Mouse (Mus musculus): Measurements from ENCODE around the gene Dhx34.
"Not testable (repeated sequence)": the region's sequence is repeated elsewhere in the genome, so short reads cannot be mapped to it uniquely, and the experiment has no call there.

Gene Dhx34

DNA sequence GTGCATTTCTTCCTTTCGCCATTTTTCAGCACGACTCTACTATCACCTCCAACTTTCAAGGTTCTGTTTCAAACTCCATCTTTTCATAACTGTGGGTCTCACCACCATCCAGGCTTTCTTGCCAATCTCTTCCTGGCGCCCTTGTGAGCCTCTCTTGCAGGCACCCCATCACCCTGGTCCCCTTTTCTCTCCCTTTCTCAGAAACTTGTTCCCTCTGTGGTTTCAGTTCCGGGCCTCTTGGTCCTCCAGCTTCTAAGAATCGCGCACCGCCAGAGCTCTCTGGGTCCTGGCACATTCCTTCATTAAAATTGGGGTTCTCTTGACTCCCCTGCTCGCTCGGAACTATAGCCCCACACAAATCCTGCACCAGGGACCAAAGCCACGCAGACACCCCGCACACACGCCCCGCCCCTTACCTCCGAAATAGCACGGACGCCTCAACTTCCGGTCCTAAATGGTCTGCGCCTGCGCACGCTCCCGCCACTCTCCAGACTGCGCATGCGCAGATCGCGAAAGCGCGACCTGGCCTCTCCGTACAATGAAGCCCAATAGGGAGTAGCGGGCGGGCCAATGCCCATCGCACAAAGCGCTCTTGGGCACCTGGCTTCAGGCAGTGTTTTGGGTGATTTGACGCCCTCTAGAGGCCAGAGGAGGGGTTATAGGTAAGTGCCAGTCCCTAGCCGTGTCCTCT lies at the start of gene Dhx34:
TSS of gene Dhx34 (minus strand) at position 456 of the 691 bp plus-strand sequence.
- DNase-seq (ENCODE audit: low spot score) = peak; percentile 97

DNA sequence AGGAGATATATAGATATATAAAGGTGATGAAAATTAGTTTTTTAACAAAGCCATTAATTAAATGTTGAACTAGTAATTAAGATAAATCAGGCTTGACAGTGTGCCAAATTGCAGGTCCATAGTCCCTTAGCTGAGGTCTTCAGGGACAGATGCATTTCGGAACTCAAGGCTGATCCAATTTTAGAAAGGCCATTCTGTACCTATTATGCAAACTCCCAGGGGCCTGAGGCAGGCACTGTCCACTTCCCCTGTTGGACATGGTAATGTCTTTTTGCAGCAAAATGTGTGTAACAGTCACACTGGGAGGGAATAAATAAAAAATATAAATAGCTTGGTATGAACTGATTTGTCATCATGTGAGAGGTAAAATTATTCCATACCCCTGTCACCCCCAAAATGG lies 49.3 kb upstream of the Dhx34 start:
- DNase-seq (ENCODE audit: low spot score) = no peak

DNA sequence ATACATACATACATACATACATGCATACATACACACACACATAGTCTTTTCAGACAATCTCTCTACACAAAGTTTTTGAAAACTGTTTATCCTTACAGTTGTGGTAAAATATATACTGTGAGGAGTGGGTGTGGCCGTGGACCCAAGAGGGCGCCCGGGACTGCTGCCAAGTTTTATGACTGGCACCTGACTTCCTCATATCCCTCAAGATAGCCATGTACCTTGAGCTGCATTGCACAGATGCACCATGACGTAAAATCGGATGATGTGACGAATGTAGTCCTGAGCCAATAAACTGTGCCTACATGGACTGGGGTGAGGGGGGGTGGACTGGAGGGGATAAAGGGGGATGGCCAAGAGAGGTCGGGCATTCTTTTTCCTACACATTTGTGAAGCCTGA lies 44.8 kb upstream of the Dhx34 start:
- not testable (repeated sequence) for DNase-seq (ENCODE audit: low spot score)

DNA sequence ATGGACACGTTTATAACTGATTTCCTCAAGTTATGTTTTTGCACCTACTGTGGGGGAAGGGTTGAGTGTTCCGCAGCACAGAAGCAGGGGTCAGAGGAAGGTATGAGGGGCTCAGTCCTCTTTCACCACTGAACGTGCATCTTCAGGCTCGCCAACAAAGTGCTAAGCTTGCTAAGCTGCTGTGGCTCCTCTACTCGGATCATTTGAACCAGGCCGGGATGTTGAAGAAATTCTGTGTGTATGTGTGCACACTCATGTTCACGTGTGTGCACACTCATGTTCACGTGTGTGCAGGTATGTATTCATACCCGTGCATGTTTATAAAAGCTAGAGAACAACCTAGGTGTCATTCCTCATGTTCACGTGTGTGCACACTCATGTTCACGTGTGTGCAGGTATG lies 44.0 kb upstream of the Dhx34 start:
- no peak for DNase-seq (ENCODE audit: low spot score)

DNA sequence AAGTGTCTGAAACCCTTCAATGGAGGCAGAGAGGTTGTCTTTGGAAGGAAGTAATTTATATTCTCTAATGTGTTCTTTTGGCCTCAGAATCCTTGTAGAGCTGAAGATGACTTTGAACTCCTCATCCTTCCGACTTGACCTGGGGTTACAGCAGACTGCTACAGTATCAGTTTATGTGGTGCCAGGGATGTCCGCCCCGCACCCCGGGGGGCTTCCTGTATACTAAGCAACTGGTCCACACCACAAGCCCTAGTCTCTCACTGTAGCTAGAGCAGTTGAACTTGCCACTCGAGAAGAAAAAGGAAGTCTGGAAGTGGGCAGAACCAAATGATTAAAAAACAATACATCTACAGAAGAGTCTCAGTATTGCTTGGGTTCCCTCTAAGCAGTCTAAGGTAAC lies 42.0 kb upstream of the Dhx34 start:
- DNase-seq (ENCODE audit: low spot score) = no peak

DNA sequence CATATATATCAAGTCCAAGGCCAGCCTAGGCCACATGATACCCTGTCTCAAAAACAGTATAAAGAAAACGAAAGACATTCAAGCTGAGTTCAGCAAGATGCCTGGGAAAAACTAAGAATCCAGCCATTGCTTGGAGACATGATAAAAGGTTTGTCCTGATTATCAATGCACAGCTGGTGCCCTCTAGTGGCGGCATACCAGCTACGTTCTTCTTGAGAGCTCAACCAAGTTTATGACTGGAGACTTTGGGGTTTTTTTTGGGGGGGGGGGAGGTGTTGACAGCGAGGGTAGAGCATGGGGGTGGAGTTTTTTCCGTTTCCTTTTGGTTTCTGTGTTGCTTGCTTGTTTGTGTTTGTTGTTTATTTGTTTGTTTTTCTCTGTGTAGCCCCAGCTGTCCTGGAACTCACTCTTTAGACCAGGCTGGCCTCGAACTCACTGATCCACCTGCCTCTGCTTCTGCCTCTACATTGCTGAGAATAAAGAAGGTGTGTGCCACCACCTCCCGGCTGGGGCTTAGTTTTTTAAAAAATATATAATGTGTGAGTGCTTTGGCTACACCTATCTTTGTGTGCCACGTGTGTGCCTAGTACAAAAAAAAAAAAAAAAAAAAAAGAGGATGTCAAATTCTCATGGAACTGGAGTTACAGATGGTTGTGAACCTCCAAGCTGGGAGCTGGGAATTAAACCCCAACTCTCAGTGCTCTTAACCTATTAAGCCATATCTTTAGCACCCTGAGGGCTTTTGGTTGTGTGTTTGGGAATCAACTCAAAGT lies 41.4 kb upstream of the Dhx34 start:
- DNase-seq (ENCODE audit: low spot score) = peak; percentile 89

DNA sequence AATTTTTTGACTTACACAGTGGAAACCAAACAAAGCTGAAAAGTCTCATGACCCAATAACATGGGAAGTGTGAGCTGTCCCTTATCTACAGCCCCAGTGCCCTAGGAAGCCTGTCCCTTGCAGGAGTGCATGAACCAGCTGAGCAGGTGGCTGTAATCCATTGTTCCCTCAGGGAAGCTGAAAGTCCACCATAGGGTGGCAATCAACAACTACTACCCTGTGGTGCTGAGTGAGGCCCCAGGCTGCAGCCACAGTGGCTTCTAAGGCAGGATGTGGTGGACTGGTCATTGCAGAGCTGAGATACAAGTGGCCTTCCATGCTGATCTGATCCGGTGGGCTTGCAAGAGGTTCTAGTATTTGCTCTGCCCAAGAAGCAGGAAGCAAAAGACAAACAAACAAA lies 39.3 kb upstream of the Dhx34 start:
- no peak for DNase-seq (ENCODE audit: low spot score)

DNA sequence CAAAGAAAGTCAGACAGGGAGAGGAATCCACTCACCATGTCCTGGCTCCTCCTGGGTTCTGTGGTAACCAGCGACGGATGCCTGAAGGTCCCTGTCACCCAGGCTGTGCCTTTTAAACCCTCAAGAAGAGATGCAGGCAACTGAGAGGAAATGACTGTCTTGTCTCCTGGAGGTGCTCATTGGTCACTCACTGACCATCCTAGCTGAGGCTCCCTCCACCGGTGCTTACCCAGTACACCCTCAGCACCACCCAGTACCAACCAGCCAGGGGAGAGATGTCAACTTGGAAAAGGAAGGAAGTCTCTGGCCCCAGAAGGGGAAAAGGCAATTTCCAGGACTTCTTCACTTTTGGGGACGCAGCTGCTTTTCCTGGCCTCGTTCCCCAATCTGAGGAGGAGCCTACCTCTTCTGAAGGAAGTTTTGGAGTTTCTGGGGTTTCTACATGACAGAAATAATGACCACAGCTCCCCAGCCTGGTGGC lies 37.3 kb upstream of the Dhx34 start, which contains the start of gene C5ar1:
TSS of gene C5ar1 (minus strand) at position 431 of the 481 bp plus-strand sequence.
- no peak for DNase-seq (ENCODE audit: low spot score)

DNA sequence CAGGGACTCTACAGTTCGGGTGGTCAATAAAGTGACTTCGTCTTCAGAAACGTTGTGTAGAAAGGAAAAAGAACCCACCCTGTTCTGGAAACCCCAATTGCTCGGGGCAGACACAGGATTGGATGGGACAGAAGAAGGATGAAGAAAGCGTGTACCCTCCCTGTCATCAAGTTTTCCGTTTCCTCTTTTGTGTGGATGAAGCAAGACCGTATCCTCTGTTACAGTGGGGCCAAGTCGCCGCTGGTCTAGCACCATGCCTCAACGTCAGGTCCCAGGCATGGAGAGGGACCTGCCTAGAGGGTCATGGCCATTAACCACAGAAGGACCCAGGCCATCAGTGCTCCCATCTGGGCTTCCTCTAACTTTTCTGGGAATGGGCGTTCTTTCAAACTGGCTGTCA lies 36.0 kb upstream of the Dhx34 start:
- DNase-seq (ENCODE audit: low spot score) = no peak

DNA sequence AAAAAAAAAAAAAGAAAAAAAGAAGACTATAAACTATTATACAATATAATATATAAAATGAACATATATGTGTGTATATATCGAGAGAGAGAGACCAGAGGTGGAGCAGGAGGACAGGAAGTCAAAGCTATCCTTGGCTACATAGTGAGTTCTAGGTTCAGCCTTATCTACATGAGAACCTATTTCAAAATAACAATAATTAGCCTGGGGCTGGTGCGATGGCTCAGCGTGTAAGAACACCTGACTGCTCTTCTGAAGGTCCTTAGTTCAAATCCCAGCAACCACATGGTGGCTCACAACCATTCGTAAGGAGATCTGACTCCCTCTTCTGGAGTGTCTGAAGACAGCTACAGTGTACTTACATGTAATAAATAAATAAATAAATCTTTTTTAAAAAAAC lies 34.1 kb upstream of the Dhx34 start:
- not testable (repeated sequence) for DNase-seq (ENCODE audit: low spot score)

DNA sequence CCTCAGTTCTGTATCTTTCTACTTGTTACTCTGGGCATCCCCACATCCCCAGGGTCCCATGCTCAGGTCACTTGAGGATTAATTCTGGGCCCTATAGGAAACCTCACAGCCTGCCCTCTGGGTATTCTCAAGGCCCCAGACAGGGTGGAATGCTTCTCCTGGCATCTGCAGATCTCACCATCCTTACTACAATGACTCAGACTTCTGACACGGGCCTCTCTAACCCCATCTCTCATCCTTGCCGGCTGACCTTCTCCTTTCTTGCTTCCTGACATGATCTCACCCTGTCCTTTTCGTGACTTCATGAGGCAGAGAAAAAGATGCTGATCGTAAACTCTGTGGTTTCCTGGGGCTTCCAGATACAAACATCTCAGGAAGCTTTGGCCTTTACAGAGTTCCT lies 32.4 kb upstream of the Dhx34 start:
- no peak for DNase-seq (ENCODE audit: low spot score)

DNA sequence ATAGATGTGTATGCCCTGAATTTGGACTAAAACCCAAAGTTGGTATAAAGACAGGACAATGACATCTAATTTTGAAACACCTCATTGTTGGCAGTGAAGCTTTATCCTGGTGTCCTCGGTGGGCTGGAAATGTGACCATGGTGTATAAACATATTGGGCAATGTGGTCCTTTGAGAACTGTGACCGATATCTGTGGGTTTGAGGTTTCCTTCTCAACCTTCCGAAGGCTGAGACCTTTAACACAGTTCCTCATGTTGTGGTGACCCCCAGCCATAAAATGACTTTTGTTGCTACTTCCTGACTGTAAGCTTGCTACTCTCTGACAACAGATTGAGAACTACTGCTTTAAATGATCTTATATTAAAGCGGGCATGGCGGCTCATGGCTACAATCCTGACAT lies 28.9 kb upstream of the Dhx34 start:
- DNase-seq (ENCODE audit: low spot score) = no peak

DNA sequence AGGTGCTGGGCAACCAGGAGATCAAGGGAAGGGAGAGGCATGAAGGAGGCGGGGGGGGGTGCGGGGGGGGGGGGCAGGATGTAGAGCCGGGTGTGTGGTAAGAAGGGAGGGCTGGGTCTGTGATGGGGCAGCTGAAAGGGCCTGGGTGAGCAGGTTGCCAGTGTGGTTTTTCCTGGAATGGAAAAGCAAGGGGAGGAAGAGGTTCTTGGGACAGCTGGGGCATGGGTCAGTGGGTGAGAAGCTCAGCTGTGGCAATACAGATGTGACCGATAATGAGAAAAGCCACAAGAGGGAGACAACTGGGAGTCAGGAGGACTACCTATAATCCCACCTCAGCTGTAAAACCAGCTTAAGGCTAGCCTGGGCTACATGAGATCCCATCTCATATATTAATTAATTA lies 24.1 kb upstream of the Dhx34 start:
- no peak for DNase-seq (ENCODE audit: low spot score)

DNA sequence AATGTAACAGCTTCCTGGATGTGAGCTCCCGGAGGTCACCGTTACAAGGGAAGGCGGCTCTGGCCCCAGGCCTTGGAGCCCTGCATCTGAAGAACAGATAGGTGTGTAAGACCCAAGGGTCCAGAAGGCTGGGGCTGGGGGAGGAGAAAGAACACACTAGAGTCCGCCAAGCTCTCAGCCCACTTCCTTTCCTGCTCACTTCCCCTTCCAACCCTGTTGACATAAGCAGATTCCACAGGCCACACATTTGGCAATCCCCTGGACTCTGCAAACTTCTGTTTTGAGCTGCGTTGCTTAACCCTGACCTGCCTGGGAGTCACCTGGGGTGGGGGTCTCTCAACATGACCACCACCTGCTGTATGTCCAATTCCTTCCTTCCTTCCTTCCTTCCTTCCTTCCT lies 22.2 kb upstream of the Dhx34 start, which contains the start of gene C5ar2:
TSS of gene C5ar2 (minus strand) at position 88 of the 400 bp plus-strand sequence.
- DNase-seq (ENCODE audit: low spot score) = no peak

DNA sequence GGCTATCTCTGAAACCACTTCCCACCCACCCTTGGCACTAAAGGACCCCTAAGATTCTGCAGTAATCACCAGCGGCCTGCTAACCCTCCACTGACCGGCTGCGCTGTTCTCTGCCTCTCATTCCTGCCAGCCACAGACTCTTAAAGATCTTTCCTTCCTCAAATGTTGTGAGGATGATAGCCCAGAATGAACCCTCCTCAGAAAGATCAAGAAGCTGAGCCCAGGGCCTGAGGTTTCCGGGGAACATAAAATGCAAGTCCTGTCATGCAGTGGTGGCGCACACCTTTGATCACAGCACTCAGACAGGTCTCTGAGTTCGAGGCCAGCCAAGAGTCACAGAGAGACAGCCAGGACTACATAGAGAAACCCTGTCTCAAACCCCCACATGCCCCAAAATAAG lies 20.4 kb upstream of the Dhx34 start:
- no peak for DNase-seq (ENCODE audit: low spot score)

DNA sequence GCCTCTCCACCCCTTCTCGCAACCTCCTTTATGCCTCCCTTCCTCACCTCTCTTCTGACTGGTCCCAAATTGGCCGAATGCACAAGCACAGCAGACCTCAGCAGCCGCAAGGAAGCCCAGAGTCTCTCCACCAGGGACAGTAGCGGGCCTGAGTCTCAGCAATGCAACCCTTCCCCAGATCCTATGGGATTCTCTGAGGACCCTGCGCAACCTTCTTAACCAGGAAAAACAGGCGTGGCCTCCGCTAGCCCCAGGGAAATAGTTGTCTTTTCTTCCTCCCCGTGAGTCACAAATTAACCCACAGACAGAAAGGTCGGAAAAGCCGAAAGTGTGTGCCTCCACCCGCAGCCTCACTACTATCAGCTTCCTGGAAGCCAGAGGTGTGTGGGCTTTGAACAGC lies 19.9 kb upstream of the Dhx34 start:
- DNase-seq (ENCODE audit: low spot score) = no peak

DNA sequence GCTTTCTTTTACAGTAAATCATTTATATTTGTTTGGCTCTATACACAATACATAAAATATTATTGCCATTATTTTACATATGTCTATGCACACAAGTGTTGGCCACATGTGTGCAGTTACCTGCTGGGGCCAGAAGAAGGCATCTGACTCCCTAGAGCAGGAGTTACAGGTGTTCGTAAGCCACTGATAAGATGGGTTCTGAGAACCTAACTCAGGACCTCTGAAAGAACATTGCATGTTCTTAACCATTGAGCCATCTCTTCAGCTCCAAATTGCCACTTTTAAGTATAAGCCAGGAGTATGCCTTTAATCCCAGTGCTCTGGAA lies 19.1 kb upstream of the Dhx34 start:
- DNase-seq (ENCODE audit: low spot score) = no peak

DNA sequence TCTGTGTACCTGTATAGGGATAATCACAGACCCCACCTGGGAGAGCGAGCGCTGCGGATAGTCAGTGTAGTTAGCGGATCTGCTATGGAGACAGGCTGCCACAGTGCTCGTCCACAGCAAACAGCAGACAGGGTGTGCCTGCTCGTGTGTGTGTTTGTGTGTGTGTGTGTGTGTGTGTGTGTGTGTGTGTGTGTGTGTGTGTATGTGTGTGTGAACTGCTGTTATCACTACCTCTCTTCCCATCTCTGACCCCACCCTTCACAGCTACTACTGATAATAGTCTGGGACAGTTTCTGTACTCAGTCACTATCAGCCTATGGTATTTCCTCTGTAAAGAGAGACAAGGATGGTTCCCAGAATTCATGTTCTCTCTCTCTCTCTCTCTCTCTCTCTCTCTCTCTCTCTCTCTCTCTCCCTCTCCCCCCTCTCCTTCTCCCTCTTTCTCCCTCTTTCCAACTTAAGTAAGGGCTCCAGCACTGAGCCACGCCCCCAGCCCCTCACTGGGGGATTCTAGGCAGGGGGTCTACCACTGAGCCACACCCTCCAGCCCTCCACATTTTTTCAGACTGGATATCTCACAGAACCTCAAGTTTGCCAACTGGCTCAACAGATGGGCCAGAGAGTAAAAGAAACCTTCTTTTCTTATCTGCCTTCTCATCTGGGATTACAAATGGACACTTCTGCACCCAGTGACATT lies 18.6 kb upstream of the Dhx34 start:
- DNase-seq (ENCODE audit: low spot score) = no peak

DNA sequence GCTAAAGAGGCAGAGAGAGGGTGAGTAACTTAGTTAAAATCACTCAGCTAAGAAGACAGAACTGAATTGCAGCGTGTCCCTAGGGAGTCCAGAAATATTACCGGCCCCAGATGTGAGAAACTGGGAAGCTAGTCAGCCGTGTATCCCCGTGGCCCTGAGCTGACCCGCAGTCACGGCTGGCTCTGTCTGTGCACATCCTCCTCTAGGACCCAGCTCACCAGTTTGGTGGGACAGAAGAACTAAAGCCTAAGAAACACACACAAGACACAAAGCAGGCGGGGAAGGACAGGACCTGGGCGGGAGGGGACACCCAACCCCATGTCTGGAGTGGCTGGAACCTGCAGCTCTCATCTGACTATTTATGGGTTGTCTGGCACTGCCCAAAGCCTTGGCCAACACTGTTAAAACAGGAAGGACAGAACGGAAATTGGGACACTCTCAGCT lies 17.7 kb upstream of the Dhx34 start:
- no peak for DNase-seq (ENCODE audit: low spot score)

DNA sequence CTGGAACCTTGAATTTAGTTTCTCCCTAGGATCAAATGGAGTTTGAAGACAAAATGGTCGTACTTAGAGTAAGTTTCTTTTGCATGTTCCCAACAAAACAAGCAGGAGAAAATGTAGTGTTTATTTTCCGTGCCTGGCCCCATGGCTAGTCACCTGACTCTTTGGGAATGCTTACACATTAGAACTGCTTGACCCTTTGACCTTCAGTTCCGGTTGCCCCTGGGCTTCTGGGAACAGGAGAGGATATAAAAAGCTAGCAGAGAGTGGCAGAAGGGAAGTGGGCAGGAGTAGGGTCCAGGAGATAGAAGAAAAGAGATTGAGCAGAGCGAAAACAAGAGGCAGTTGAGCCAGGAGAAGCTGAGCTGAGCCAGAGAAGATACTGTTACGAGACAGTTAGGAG lies 8.0 kb upstream of the Dhx34 start:
- no peak for DNase-seq (ENCODE audit: low spot score)

DNA sequence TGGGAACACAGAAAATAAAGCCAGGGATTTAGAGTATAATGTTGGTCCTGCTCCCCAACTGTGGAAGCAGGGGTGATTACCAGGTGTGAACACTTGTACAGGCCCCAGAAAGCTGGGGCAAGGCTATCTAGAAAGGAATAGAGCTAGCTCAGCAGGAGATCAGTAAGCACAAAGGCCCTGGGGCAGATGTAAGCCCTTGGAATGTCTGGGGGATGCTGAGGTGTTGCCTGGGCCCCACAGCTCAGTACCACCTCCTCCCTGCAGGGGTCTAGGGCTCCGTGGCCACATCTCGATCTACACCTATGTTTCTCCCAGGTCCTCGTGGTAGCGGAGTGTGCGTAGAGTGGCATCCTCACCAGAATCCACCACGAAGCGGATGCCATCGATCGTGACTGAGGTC lies 7.9 kb downstream of the Dhx34 start:
- DNase-seq (ENCODE audit: low spot score) = no peak

DNA sequence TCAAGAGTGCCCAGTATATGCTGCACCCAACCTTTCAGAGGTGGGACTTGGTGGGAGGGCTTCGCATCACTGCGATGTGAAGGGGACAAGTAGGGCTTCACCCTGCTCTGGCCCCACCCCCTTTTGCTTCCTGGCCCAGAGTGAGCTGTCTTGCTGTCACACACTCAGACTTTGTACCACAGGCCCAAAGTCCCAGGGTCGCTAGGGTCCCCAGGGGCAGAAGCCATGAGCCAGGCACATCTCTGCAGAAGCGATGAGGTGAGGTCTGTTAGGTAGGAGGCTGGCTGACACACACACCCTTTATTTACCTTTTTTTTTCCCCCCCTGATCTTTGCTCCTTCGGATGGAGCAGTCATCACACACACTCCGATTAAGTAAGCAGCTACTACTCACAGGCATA lies 8.6 kb downstream of the Dhx34 start:
- no peak for DNase-seq (ENCODE audit: low spot score)

DNA sequence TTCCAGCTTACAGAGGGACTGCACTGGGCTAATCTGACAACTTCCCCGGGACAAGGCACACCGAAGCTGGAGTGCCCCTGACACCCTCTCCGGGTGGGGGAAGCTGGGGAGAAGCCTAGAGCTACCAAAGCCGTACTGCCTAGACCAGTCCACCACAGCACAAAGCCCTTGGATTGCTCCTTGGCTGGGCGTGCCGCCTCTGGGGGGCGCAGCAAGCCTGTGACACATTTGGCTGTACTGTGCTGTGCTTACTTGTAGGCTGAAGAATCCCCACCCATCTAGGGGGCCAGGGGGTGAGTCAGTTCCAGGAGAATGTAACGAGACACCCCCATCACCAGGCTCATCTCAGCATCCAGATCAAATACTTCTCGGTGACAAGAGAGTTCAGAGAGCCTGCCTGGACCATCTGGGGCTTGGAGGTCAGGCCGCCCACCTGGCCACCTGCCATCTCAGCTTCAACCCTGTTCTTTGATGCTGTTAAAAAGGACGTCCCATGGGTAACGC lies 10.9 kb downstream of the Dhx34 start:
- no peak for DNase-seq (ENCODE audit: low spot score)
